Mouse (Mus musculus) intestine, postnatal 0 days (tissue): Measurements from ENCODE around the gene Gpr158. TPM values are rescaled to one million over a fixed set of nuclear protein-coding genes. Genes with fewer than 3 reads are reported as not detected.

Source experiments
- ATAC-seq: fragments of 200-750 bp; cut with Nextera tagmentation; 2 replicates; pipeline ENCODE4 v1.8.0; 2017; ENCODE audit warnings: mild to moderate bottlenecking, moderate TSS enrichment, moderate library complexity
- H3K27ac ChIP-seq: fragments of 300-500 bp; sonication (generic); 2 replicates; pipeline ENCODE4 v1.5.1; 2014; ENCODE audit warnings: mild to moderate bottlenecking, low read depth, low read length, moderate library complexity
- H3K27me3 ChIP-seq: fragments of 300-500 bp; sonication (generic); replicated peaks from 2 replicates; pipeline ENCODE4 v1.6.1; 2014; ENCODE audit warnings: low read length, mixed read lengths; ENCODE audit not compliant: control insufficient read depth, insufficient read depth
- H3K36me3 ChIP-seq: fragments of 300-500 bp; sonication (generic); 2 replicates; pipeline ENCODE4 v1.6.1; 2014; ENCODE audit warnings: mild to moderate bottlenecking, moderate library complexity; ENCODE audit not compliant: control insufficient read depth, insufficient read depth
- H3K4me1 ChIP-seq: fragments of 300-500 bp; sonication (generic); replicated peaks from 2 replicates; pipeline ENCODE4 v1.6.1; 2014; ENCODE audit warnings: antibody characterized with exemption, low read length, mixed read lengths; ENCODE audit not compliant: control insufficient read depth, insufficient read depth
- H3K4me2 ChIP-seq: fragments of 300-500 bp; sonication (generic); replicated peaks from 2 replicates; pipeline ENCODE4 v1.6.1; 2014; ENCODE audit warnings: low read depth, mild to moderate bottlenecking, moderate library complexity
- H3K4me3 ChIP-seq: fragments of 300-500 bp; sonication (generic); 2 replicates; pipeline ENCODE4 v1.5.1; 2014; ENCODE audit warnings: low read depth, low read length
- H3K9ac ChIP-seq: fragments of 300-500 bp; sonication (generic); 2 replicates; pipeline ENCODE4 v1.6.1; 2014; ENCODE audit warnings: mild to moderate bottlenecking, low read depth, low read length
- H3K9me3 ChIP-seq: fragments of 300-500 bp; sonication (generic); 2 replicates; pipeline ENCODE4 v1.6.1; 2016; ENCODE audit warnings: mixed run types; ENCODE audit not compliant: control insufficient read depth
- CTCF ChIP-seq: sonication (generic); IDR thresholded peaks from 2 replicates; pipeline ENCODE4 v1.5.1; 2016; ENCODE audit warnings: low read depth, mild to moderate bottlenecking, control low read depth, antibody characterized with exemption, moderate library complexity
- WGBS: fragments of 180-500 bp; shearing (Covaris S2); extraction: QIAGEN DNeasy Blood & Tissue Kit; methylation state at CpG from one replicate; pipeline ENCODE4 v1.1.7; 2014; 5-methylcytosine and 5-hydroxymethylcytosine counted together
- polyA plus RNA-seq: library from polyadenylated mRNA; unstranded; fragments of >200 nt; fragmentation: Nextera tagmentation; extraction: Ambion mirVana; gene quantifications from 2 replicates; pipeline ENCODE4 v1.2.1, GENCODE M21; 2015

Gene Gpr158
- polyA plus RNA-seq, result 0.03 TPM in 1 of 2 replicates, not detected in the other

DNA sequence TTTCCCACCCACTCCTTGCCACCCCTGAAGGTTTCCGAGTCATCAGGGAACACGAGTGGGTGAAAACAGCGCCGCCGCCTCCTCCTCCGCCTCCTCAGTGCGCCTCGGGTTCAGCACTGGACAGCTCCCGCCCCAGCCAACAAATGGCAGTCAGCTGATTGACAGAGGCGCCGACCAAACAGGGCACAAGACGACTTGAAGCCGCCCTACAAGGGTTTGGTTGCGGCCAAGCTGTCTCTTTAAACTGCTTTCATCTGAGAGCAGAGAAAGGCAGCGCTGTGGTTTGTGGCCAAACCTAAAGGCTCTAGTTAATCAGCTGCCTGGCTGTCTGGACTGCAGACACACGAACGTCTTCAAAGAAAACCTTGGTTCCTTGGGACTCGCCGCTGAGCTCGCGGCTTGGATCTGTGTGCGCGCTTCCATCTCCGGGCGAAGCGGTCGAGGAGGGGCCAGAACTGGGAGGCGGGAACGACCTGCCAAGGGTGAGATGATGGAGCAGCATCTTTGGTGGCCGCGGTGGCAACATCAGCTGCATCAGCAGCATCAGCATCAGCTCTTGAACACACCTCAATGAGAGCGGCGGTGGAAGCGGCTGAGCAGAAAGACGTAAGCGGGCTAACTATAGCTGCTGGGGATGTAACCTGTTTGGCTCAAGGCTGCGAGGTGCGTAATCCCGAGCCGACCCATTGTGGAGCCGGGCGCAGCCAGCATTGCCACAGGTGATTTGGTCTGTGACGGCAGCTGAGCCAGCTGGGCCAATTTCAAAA lies at the start of gene Gpr158:
Gpr158 (plus strand) TSS at position 198 of the 767 bp plus-strand sequence.
- no peaks in the 10 kb centered on the region for H3K4me1 ChIP-seq

DNA sequence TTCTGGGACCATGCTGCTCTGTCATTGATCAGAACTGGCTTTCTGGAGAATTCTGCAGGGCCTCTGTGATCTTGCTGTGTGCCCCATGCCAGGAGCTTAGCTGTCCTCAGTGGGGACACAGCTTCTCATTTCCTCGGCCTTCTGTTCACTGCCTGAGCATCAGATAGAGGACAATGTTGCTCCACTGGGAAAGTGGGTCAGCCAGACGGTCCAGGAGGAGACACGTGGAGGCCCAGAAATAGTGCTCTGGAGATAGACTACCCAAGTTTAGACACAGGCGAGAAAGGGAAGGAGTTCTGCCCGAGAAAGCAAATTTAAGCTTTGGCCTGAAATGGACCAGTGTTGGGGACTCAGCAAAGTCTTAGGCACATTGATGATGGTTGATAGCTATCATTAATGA lies 23.5 kb upstream of the Gpr158 start:
- Histone ChIP-seq H3K27ac (no peak overlapping the region), H3K4me2 (no peak overlapping the region), H3K36me3 (no peaks in the 10 kb centered on the region), H3K9ac (no peak overlapping the region), H3K4me1 (no peaks in the 10 kb centered on the region), H3K27me3 (no peaks in the 10 kb centered on the region), H3K4me3 (no peak overlapping the region), H3K9me3 (no peaks in the 10 kb centered on the region)
- WGBS, result 80% methylated on average over 5 of the region's 5 CpGs
- no peak for TF ChIP-seq CTCF
- ATAC-seq, result no peak

More for the DNA sequence above, at the start of gene Gpr158:
- H3K9ac ChIP-seq, result no peak within 1 kb of the TSS
- WGBS, result 4% methylated on average over 43 of the region's 43 CpGs
- no peaks in the 10 kb centered on the region for H3K36me3 ChIP-seq
- H3K4me3 ChIP-seq, result peak within 1 kb of the TSS; percentile 29
- peak within 1 kb of the TSS; percentile 55 for H3K4me2 ChIP-seq
- peak; percentile 36; the same call in 1 of the 2 replicates for ATAC-seq
- peaks cover 17% of the 10 kb centered on the region for H3K27me3 ChIP-seq
- no peaks in the 10 kb centered on the region for H3K9me3 ChIP-seq
- TF ChIP-seq CTCF, result peak; percentile 15; the same call in 1 of the 2 replicates
- H3K27ac ChIP-seq, result no peak within 1 kb of the TSS

DNA sequence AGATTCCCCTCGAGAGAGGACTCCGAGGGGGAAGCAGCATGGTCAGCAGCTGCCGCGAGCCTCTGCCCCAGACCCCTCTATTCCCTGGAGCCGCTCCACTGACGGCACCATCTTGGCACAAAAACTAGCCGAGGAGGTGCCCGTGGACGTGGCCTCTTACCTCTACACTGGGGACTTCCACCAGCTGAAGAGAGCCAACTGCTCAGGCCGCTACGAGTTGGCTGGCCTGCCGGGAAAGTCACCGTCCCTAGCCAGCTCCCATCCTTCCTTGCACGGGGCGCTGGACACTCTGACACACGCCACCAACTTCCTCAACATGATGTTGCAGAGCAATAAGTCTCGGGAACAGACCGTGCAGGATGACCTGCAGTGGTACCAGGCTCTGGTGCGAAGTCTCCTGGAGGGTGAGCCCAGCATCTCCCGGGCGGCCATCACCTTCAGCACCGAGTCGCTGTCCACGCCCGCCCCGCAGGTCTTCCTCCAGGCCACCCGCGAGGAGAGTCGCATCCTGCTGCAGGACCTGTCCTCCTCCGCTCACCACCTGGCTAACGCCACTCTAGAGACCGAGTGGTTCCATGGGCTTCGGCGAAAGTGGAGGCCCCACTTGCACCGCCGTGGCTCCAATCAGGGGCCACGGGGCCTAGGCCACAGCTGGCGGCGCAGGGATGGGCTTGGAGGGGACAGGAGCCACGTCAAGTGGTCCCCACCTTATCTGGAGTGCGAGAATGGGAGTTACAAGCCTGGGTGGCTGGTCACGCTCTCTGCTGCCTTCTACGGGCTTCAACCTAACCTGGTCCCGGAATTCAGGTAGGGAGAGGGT lies 1.2 kb downstream of the Gpr158 start:
- H3K9me3 ChIP-seq, result no peaks in the 10 kb centered on the region
- no peak overlapping the region for H3K4me3 ChIP-seq
- H3K9ac ChIP-seq, result no peak overlapping the region
- no peak overlapping the region for H3K27ac ChIP-seq
- no peak for ATAC-seq
- H3K36me3 ChIP-seq, result no peaks in the 10 kb centered on the region
- 18% methylated on average over 44 of the region's 44 CpGs for WGBS
- no peak for TF ChIP-seq CTCF
- H3K4me2 ChIP-seq, result no peak overlapping the region
- H3K4me1 ChIP-seq, result no peaks in the 10 kb centered on the region
- H3K27me3 ChIP-seq, result peaks cover 17% of the 10 kb centered on the region

DNA sequence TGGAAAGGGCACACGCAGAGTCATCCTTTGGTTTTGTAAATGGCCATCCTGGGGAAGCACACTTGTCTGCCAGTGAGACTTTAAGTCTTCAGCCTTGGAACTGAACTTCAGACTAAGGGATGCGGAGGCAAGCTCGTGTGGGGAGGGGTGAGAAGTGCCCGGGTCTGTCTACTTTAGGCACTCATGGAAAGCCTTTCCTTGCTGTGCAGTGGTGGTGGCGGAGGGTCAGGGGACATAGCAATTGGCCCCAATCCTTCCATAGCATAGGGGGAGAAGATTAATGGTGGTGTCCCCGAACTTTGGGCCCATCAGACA lies 1.8 kb downstream of the Gpr158 start:
- H3K27ac ChIP-seq, result no peak overlapping the region
- H3K4me3 ChIP-seq, result no peak overlapping the region
- TF ChIP-seq CTCF, result no peak
- H3K9me3 ChIP-seq, result no peaks in the 10 kb centered on the region
- no peak overlapping the region for H3K4me2 ChIP-seq
- no peak overlapping the region for H3K9ac ChIP-seq
- no peaks in the 10 kb centered on the region for H3K36me3 ChIP-seq
- WGBS, result 44% methylated on average over 6 of the region's 6 CpGs
- H3K4me1 ChIP-seq, result no peaks in the 10 kb centered on the region
- H3K27me3 ChIP-seq, result peaks cover 17% of the 10 kb centered on the region
- no peak for ATAC-seq

DNA sequence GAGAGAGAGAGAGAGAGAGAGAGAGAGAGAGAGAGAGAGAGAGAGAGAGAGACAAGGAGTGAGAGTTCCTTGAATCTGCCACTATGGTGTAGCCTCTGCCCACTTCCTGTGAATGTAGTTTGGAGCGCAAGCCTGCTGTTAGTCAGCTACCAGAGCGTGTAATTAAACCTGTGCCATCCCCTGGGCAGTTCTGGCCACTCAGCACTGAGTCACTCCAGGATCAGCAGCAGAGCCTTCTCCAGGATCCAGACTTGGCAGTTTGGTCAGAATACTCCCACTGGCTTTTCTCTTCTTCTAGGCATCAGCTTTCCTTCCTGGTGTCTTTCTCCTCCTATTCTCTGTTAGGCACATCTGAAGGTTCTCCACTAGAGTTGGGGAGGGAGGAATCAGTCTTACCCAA lies 2.2 kb downstream of the Gpr158 start:
- Histone ChIP-seq H3K27me3 (peaks cover 17% of the 10 kb centered on the region), H3K4me2 (no peak overlapping the region), H3K4me1 (no peaks in the 10 kb centered on the region), H3K9me3 (no peaks in the 10 kb centered on the region), H3K36me3 (no peaks in the 10 kb centered on the region), H3K27ac (no peak overlapping the region), H3K4me3 (no peak overlapping the region), H3K9ac (no peak overlapping the region)
- no peak for TF ChIP-seq CTCF
- no peak for ATAC-seq
- WGBS, result 69% methylated on average over 2 of the region's 2 CpGs

DNA sequence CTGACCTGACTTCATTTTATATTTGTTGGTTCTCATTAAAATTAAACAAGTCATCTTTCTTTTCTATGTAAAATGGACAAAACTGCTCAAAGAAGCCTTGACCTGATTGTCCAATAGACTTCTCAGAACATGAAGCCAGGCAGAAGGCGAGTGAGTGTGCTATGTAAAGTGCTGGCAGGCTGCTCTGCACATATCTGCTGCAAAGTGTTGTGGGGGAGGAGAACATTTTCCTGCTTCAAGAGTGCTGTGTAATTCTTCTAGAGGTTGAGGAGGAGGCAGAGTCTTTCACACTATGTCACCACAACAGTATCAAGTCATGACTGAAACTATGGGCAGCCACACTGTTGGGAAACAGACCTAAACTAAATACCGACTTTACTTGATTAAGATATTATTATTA lies 12.2 kb downstream of the Gpr158 start:
- H3K27me3 ChIP-seq, result no peaks in the 10 kb centered on the region
- no peak for TF ChIP-seq CTCF
- WGBS, result 70% methylated on average over 2 of the region's 2 CpGs

More for the DNA sequence above, 12.2 kb downstream of the Gpr158 start:
- Histone ChIP-seq H3K36me3 (no peaks in the 10 kb centered on the region), H3K4me3 (no peak overlapping the region), H3K9ac (no peak overlapping the region), H3K4me1 (no peaks in the 10 kb centered on the region), H3K9me3 (no peaks in the 10 kb centered on the region), H3K4me2 (no peak overlapping the region), H3K27ac (no peak overlapping the region)
- ATAC-seq, result no peak
